Mouse (Mus musculus): ENCODE data around the gene Prss47. TPM values are rescaled to one million over a fixed set of nuclear protein-coding genes. Genes with fewer than 3 reads are reported as not detected.

Gene Prss47
- not detected in 2 replicates for polyA plus RNA-seq (2015; fragmentation: Nextera tagmentation; extraction: Ambion mirVana)

DNA sequence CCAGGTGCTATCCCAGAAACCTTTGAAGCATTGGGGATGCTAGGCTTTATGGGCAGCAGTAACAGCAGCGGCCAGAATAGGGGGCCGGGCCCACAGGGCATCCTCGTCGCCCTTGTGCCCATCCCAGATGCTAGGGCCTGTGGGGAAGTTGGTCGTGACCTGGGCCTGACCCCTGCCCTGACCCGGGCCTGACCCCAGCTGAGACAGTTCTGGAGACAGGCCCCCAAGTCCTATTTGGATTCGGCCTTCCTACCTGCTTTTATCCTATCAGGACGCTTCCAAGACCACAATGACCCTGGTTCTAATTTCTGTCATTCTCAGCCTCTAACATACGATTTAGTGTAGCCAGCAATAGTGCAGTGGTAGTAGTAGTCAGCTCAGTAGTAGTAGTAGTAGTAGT, at the start of gene Prss47:
Prss47 (minus strand) TSS at position 101 of the 400 bp plus-strand sequence.

DNA sequence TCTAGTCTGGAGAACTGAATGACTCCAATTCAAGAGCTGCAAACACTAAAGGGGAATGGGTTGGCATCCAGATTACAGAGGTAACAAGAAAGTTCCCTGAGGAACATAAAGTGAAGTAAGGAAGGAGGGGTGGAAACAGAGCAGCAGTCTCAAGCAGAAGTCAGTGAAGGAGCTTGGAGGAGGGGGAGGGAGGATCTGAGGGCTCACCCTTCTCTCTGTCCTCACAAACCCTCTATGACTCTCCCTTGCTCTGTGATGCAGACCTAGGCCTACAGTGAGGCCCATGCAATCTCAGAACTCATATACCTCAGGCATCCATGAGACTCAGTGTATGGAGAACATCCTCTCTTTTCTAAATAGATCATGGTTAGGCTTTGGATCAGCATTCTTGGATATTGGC, 19.8 kb downstream of the Prss47 start, which contains the start of gene Spata31d1c:
Spata31d1c (plus strand) TSS at position 301 of the 400 bp plus-strand sequence.

Other genes with a start within 250 kb of the Prss47 start
- 1.2 and 1.6 TPM in 2 replicates for gene Cntnap3, start 148.8 kb downstream of the Prss47 start, polyA plus RNA-seq (2015; fragmentation: Nextera tagmentation; extraction: Ambion mirVana)
- gene Spata31, start 135.4 kb downstream of the Prss47 start, polyA plus RNA-seq (2015; fragmentation: Nextera tagmentation; extraction: Ambion mirVana) = not detected in 2 replicates
- gene Spata31d1c, start 19.7 kb downstream of the Prss47 start, polyA plus RNA-seq (2015; fragmentation: Nextera tagmentation; extraction: Ambion mirVana) = not detected in 2 replicates
- gene Mfsd14b, start 60.2 kb upstream of the Prss47 start, polyA plus RNA-seq (2015; fragmentation: Nextera tagmentation; extraction: Ambion mirVana) = 23.8 and 25.3 TPM in 2 replicates
- not detected in 2 replicates for gene Olfr465-ps1, start 85.3 kb upstream of the Prss47 start, polyA plus RNA-seq (2015; fragmentation: Nextera tagmentation; extraction: Ambion mirVana)
- not detected in 2 replicates for gene Olfr466, start 97.5 kb upstream of the Prss47 start, polyA plus RNA-seq (2015; fragmentation: Nextera tagmentation; extraction: Ambion mirVana)
- 0.26 TPM in 1 of 2 replicates, not detected in the other for gene Nlrp4f, start 153.2 kb upstream of the Prss47 start, polyA plus RNA-seq (2015; fragmentation: Nextera tagmentation; extraction: Ambion mirVana)
- 0.96 and 1.1 TPM in 2 replicates for gene Gm10775, start 206.8 kb upstream of the Prss47 start, polyA plus RNA-seq (2015; fragmentation: Nextera tagmentation; extraction: Ambion mirVana)
- 8.4 and 9.9 TPM in 2 replicates for gene Zfp369, start 226.1 kb upstream of the Prss47 start, polyA plus RNA-seq (2015; fragmentation: Nextera tagmentation; extraction: Ambion mirVana)

All from neural tube, postnatal 0 days (tissue).